Mouse (Mus musculus): ENCODE data around the gene Proser3.

- TF ChIP-seq CTCF (IDR thresholded peaks at IDR 0.05; ENCODE audit: extremely low read depth, insufficient read depth, insufficient read length, insufficient replicate concordance) (no peak), POLR2A (IDR thresholded peaks at IDR 0.05; ENCODE audit: low read depth, low read length) (no peak)
Observed at GRCm38 (mm10) chr7:30493401-30493931, 58.6 kb downstream of the Proser3 start, which contains the start of gene Prodh2.
